Mouse (Mus musculus) brain, embryonic 14.5 days (tissue): ENCODE data around the gene Snrk.

Experiments used
- CTCF ChIP-seq: fragments of 200-500 bp; IDR thresholded peaks from 2 replicates; pipeline ENCODE4 v1.5.1; 2012; ENCODE audit warnings: inconsistent platforms, mild to moderate bottlenecking, moderate library complexity, borderline replicate concordance; ENCODE audit not compliant: insufficient read depth, insufficient read length; ENCODE audit errors: extremely low read depth
- POLR2A ChIP-seq: fragments of 200-500 bp; IDR thresholded peaks from 2 replicates; pipeline ENCODE4 v1.6.1; 2012; ENCODE audit warnings: mild to moderate bottlenecking, inconsistent platforms, borderline replicate concordance; ENCODE audit not compliant: poor library complexity, insufficient read depth, insufficient read length, severe bottlenecking; ENCODE audit errors: extremely low read depth

GRCm38 (mm10) chr9:122148356-122148755 is 31.3 kb downstream of the Snrk start:
- TF ChIP-seq POLR2A, result no peak
- TF ChIP-seq CTCF, result no peak
